Mouse (Mus musculus): Measurements from ENCODE around the gene Six4. TPM values are rescaled to one million over a fixed set of nuclear protein-coding genes. Genes with fewer than 3 reads are reported as not detected.
"Not testable (repeated sequence)": the region's sequence is repeated elsewhere in the genome, so short reads cannot be mapped to it uniquely, and the experiment has no call there.

Six4 gene
- polyA plus RNA-seq, 1 experiment: 4.9 TPM

- TF ChIP-seq E2F4 (IDR thresholded peaks at IDR 0.05; ENCODE audit: insufficient read depth): no peak
- TF ChIP-seq MAX (IDR thresholded peaks at IDR 0.05; ENCODE audit: low read depth): no peak
- no peak for TF ChIP-seq USF1 (IDR thresholded peaks at IDR 0.05; ENCODE audit: low read depth)
- no peak for TF ChIP-seq POLR2A (IDR thresholded peaks at IDR 0.05; ENCODE audit: insufficient read length, low read depth)
- no peak for TF ChIP-seq TCF3 (IDR thresholded peaks at IDR 0.05; ENCODE audit: insufficient read length, low read depth)
- no peak for TF ChIP-seq TCF12 (IDR thresholded peaks at IDR 0.05; ENCODE audit: insufficient read depth, poor library complexity, severe bottlenecking)
- no peak for TF ChIP-seq POLR2AphosphoS2 (IDR thresholded peaks at IDR 0.05; ENCODE audit: insufficient read length, low read depth)
- no peak for TF ChIP-seq CEBPB (IDR thresholded peaks at IDR 0.05; ENCODE audit: insufficient read depth, poor library complexity, severe bottlenecking)
- no peak for TF ChIP-seq MYOD1 (IDR thresholded peaks at IDR 0.05; ENCODE audit: control insufficient read depth in 1 of 3, insufficient read length in 2 of 3, low read depth in 2 of 3)
- no peak for TF ChIP-seq MYOG (IDR thresholded peaks at IDR 0.05; ENCODE audit: control insufficient read depth in 1 of 3, insufficient read depth in 1 of 3, insufficient read length in 2 of 3, low read depth in 2 of 3)
- no peak for TF ChIP-seq REST (IDR thresholded peaks at IDR 0.05; ENCODE audit: insufficient read depth, insufficient read length)
- TF ChIP-seq SRF (IDR thresholded peaks at IDR 0.05; ENCODE audit: control insufficient read depth, insufficient read length, low read depth): no peak
These were observed 29.5 kb downstream of the Six4 start for GRCm38 (mm10) chr12:73083773-73084172.

GRCm38 (mm10) chr12:73081828-73082227, 31.4 kb downstream of the Six4 start:
- not testable (repeated sequence) for H3K79me2 ChIP-seq (ENCODE audit: control insufficient read depth, insufficient read depth); H3ac ChIP-seq (ENCODE audit: control insufficient read depth, insufficient read length); H3K36me3 ChIP-seq (ENCODE audit: control insufficient read depth, insufficient read depth); H3K4me2 ChIP-seq (ENCODE audit: low read depth); H3K4me3 ChIP-seq; H3K27me3 ChIP-seq (ENCODE audit: control insufficient read depth, insufficient read depth, insufficient read length)

More at GRCm38 (mm10) chr12:73083773-73084172, 29.5 kb downstream of the Six4 start:
- Histone ChIP-seq H3ac (ENCODE audit: control insufficient read depth, insufficient read length) (no peak overlapping the region), H3K79me2 (ENCODE audit: control insufficient read depth, insufficient read depth) (no peaks in the 10 kb centered on the region), H3K27me3 (ENCODE audit: control insufficient read depth, insufficient read depth, insufficient read length) (no peaks in the 10 kb centered on the region), H3K36me3 (ENCODE audit: control insufficient read depth, insufficient read depth) (no peaks in the 10 kb centered on the region), H3K4me3 (no peak overlapping the region), H3K4me2 (ENCODE audit: low read depth) (no peak overlapping the region)

DNA sequence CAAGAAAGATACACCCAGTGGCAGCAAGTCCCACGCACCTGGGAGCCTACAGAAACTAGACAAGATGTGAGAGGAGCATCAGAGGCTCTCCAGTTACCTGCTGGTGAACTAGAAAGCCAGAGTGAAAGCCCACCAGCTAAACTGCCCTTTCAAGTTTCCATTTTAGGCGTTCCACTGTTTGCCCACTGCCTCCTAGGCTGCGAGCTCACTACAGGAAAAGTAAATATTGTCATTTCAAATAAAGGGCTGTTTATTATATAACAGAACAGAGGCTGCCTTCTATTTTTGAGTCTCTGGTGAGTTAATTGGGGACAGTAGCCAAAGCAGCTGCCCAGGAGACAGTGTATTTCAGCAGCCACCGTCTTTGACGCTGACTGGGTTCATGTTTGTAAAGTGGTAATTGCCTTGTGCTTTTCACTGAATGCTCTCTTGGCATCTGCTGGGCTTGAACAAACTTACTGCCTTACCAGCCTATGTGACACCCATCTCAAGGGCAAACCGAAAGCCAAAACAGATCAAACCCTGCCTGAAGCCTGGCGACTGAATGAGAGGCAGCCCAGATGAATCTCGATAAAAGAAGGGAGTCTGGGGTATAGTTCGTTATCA, 52.3 kb downstream of the Six4 start:
- Histone ChIP-seq H3K27me3 (ENCODE audit: control insufficient read depth, insufficient read depth, insufficient read length) (no peaks in the 10 kb centered on the region), H3K36me3 (ENCODE audit: control insufficient read depth, insufficient read depth) (no peaks in the 10 kb centered on the region), H3K4me2 (ENCODE audit: low read depth) (no peak overlapping the region), H3K79me2 (ENCODE audit: control insufficient read depth, insufficient read depth) (no peaks in the 10 kb centered on the region), H3K4me3 (no peak overlapping the region), H3ac (ENCODE audit: control insufficient read depth, insufficient read length) (no peak overlapping the region)
- TF ChIP-seq REST (IDR thresholded peaks at IDR 0.05; ENCODE audit: insufficient read depth, insufficient read length): no peak
- no peak for TF ChIP-seq MAX (IDR thresholded peaks at IDR 0.05; ENCODE audit: low read depth)
- no peak for TF ChIP-seq CEBPB (IDR thresholded peaks at IDR 0.05; ENCODE audit: insufficient read depth, poor library complexity, severe bottlenecking)
- no peak for TF ChIP-seq POLR2A (IDR thresholded peaks at IDR 0.05; ENCODE audit: insufficient read length, low read depth)
- no peak for TF ChIP-seq MYOG (IDR thresholded peaks at IDR 0.05; ENCODE audit: control insufficient read depth in 1 of 3, insufficient read depth in 1 of 3, insufficient read length in 2 of 3, low read depth in 2 of 3)
- no peak for TF ChIP-seq USF1 (IDR thresholded peaks at IDR 0.05; ENCODE audit: low read depth)
- TF ChIP-seq POLR2AphosphoS2 (IDR thresholded peaks at IDR 0.05; ENCODE audit: insufficient read length, low read depth): no peak
- TF ChIP-seq SRF (IDR thresholded peaks at IDR 0.05; ENCODE audit: control insufficient read depth, insufficient read length, low read depth): no peak
- TF ChIP-seq TCF3 (IDR thresholded peaks at IDR 0.05; ENCODE audit: insufficient read length, low read depth): no peak
- no peak for TF ChIP-seq E2F4 (IDR thresholded peaks at IDR 0.05; ENCODE audit: insufficient read depth)
- TF ChIP-seq TCF12 (IDR thresholded peaks at IDR 0.05; ENCODE audit: insufficient read depth, poor library complexity, severe bottlenecking): no peak
- TF ChIP-seq MYOD1 (IDR thresholded peaks at IDR 0.05; ENCODE audit: control insufficient read depth in 1 of 3, insufficient read length in 2 of 3, low read depth in 2 of 3): no peak

- H3K36me3 ChIP-seq (ENCODE audit: control insufficient read depth, insufficient read depth): no peaks in the 10 kb centered on the region
- H3K4me3 ChIP-seq: no peak overlapping the region
- no peak overlapping the region for H3ac ChIP-seq (ENCODE audit: control insufficient read depth, insufficient read length)
- H3K4me2 ChIP-seq (ENCODE audit: low read depth): no peak overlapping the region
- peaks cover 11% of the 10 kb centered on the region for H3K79me2 ChIP-seq (ENCODE audit: control insufficient read depth, insufficient read depth)
- H3K27me3 ChIP-seq (ENCODE audit: control insufficient read depth, insufficient read depth, insufficient read length): no peaks in the 10 kb centered on the region
- TF ChIP-seq TCF12 (IDR thresholded peaks at IDR 0.05; ENCODE audit: insufficient read depth, poor library complexity, severe bottlenecking) (no peak), E2F4 (IDR thresholded peaks at IDR 0.05; ENCODE audit: insufficient read depth) (no peak), MAX (IDR thresholded peaks at IDR 0.05; ENCODE audit: low read depth) (no peak), SRF (IDR thresholded peaks at IDR 0.05; ENCODE audit: control insufficient read depth, insufficient read length, low read depth) (no peak), CEBPB (IDR thresholded peaks at IDR 0.05; ENCODE audit: insufficient read depth, poor library complexity, severe bottlenecking) (no peak), MYOG (IDR thresholded peaks at IDR 0.05; ENCODE audit: control insufficient read depth in 1 of 3, insufficient read depth in 1 of 3, insufficient read length in 2 of 3, low read depth in 2 of 3) (no peak)
These were observed 55.8 kb downstream of the Six4 start for GRCm38 (mm10) chr12:73057492-73057891.

DNA sequence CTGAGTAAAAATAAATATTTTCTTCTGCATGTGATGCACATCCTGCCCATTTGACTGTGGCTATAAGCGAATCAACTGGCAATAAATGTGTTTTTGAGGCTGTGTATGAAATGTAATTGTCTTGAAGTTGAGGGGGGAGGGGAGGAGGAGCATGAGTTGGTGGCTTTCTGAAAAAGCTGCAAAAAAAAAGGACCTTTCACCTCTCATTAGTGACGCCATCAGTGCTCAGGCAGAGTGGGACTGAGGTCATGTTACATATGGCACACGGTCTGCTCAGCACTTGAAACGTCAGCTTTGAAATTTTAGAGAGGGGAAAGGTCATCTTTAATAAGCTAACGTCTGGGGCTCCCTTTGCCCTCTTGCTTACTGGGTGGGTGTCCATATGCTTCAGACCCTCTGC, 57.8 kb downstream of the Six4 start:
- Histone ChIP-seq H3K79me2 (ENCODE audit: control insufficient read depth, insufficient read depth) (peaks cover 27% of the 10 kb centered on the region), H3K4me3 (no peak overlapping the region), H3K27me3 (ENCODE audit: control insufficient read depth, insufficient read depth, insufficient read length) (no peaks in the 10 kb centered on the region), H3ac (ENCODE audit: control insufficient read depth, insufficient read length) (no peak overlapping the region), H3K36me3 (ENCODE audit: control insufficient read depth, insufficient read depth) (no peaks in the 10 kb centered on the region), H3K4me2 (ENCODE audit: low read depth) (no peak overlapping the region)
- no peak for TF ChIP-seq E2F4 (IDR thresholded peaks at IDR 0.05; ENCODE audit: insufficient read depth)
- TF ChIP-seq CEBPB (IDR thresholded peaks at IDR 0.05; ENCODE audit: insufficient read depth, poor library complexity, severe bottlenecking): no peak
- TF ChIP-seq POLR2AphosphoS2 (IDR thresholded peaks at IDR 0.05; ENCODE audit: insufficient read length, low read depth): no peak
- TF ChIP-seq POLR2A (IDR thresholded peaks at IDR 0.05; ENCODE audit: insufficient read length, low read depth): no peak
- no peak for TF ChIP-seq TCF12 (IDR thresholded peaks at IDR 0.05; ENCODE audit: insufficient read depth, poor library complexity, severe bottlenecking)
- no peak for TF ChIP-seq MYOG (IDR thresholded peaks at IDR 0.05; ENCODE audit: control insufficient read depth in 1 of 3, insufficient read depth in 1 of 3, insufficient read length in 2 of 3, low read depth in 2 of 3)
- no peak for TF ChIP-seq SRF (IDR thresholded peaks at IDR 0.05; ENCODE audit: control insufficient read depth, insufficient read length, low read depth)
- TF ChIP-seq REST (IDR thresholded peaks at IDR 0.05; ENCODE audit: insufficient read depth, insufficient read length): no peak
- TF ChIP-seq MAX (IDR thresholded peaks at IDR 0.05; ENCODE audit: low read depth): no peak
- no peak for TF ChIP-seq USF1 (IDR thresholded peaks at IDR 0.05; ENCODE audit: low read depth)
- no peak for TF ChIP-seq MYOD1 (IDR thresholded peaks at IDR 0.05; ENCODE audit: control insufficient read depth in 1 of 3, insufficient read length in 2 of 3, low read depth in 2 of 3)
- TF ChIP-seq TCF3 (IDR thresholded peaks at IDR 0.05; ENCODE audit: insufficient read length, low read depth): no peak
